Mouse (Mus musculus): Measurements from ENCODE around the gene 3100002H09Rik. TPM values are rescaled to one million over a fixed set of nuclear protein-coding genes. Genes with fewer than 3 reads are reported as not detected.

Gene 3100002H09Rik
- not detected in 2 replicates for polyA plus RNA-seq (2016; fragmentation: Nextera tagmentation; extraction: Ambion mirVana)

GRCm38 (mm10) chr4:124610703-124611102 is at the start of gene 3100002H09Rik:
3100002H09Rik (minus strand) TSS chr4:124610803.
- DNase-seq (ENCODE audit: low spot score): no peak
- H3K27me3 ChIP-seq (ENCODE audit: low read depth, poor library complexity, severe bottlenecking): peaks cover 52% of the 10 kb centered on the region
- no peak within 1 kb of the TSS for H3K4me3 ChIP-seq
- 80% methylated on average over 2 of the region's 2 CpGs for WGBS
- H3K36me3 ChIP-seq: no peaks in the 10 kb centered on the region
- H3K9me3 ChIP-seq (replicated peaks): no peaks in the 10 kb centered on the region
- peaks cover 23% of the 10 kb centered on the region for H3K4me1 ChIP-seq
- H3K27ac ChIP-seq: no peak within 1 kb of the TSS

- H3K27ac ChIP-seq: no peak overlapping the region
- under 1% methylated on average over 68 of the region's 68 CpGs for WGBS
Measured at GRCm38 (mm10) chr4:124659251-124660217, 48.9 kb upstream of the 3100002H09Rik start.

GRCm38 (mm10) chr4:124658412-124658851 is 47.8 kb upstream of the 3100002H09Rik start:
- DNase-seq (ENCODE audit: low spot score): peak; percentile 73
- H3K27ac ChIP-seq: no peak overlapping the region
- under 1% methylated on average over 39 of the region's 39 CpGs for WGBS
- H3K9me3 ChIP-seq (replicated peaks): no peaks in the 10 kb centered on the region
- H3K4me1 ChIP-seq: peaks cover 38% of the 10 kb centered on the region
- peak overlapping the region; percentile 76 for H3K4me3 ChIP-seq
- H3K27me3 ChIP-seq (ENCODE audit: low read depth, poor library complexity, severe bottlenecking): peaks cover 100% of the 10 kb centered on the region
- H3K36me3 ChIP-seq: no peaks in the 10 kb centered on the region

More at GRCm38 (mm10) chr4:124659251-124660217, 48.9 kb upstream of the 3100002H09Rik start:
- H3K4me3 ChIP-seq: peak overlapping the region; percentile 31
- peaks cover 37% of the 10 kb centered on the region for H3K4me1 ChIP-seq
- no peaks in the 10 kb centered on the region for H3K36me3 ChIP-seq
- H3K9me3 ChIP-seq (replicated peaks): no peaks in the 10 kb centered on the region
- DNase-seq (ENCODE audit: low spot score): peak; percentile 72
- H3K27me3 ChIP-seq (ENCODE audit: low read depth, poor library complexity, severe bottlenecking): peaks cover 100% of the 10 kb centered on the region

- Histone ChIP-seq H3K27ac (peak overlapping the region; percentile 71), H3K9me3 (replicated peaks) (no peaks in the 10 kb centered on the region)
- WGBS: under 1% methylated on average over 55 of the region's 61 CpGs
Measured at GRCm38 (mm10) chr4:124657781-124658180, 47.2 kb upstream of the 3100002H09Rik start.

GRCm38 (mm10) chr4:124656854-124657650 is 46.4 kb upstream of the 3100002H09Rik start:
- H3K9me3 ChIP-seq (replicated peaks): no peaks in the 10 kb centered on the region
- WGBS: 2% methylated on average over 90 of the region's 92 CpGs
- peak overlapping the region; percentile 71 for H3K27ac ChIP-seq
- peak; percentile 90 for DNase-seq (ENCODE audit: low spot score)
- peaks cover 51% of the 10 kb centered on the region for H3K4me1 ChIP-seq
- peaks cover 100% of the 10 kb centered on the region for H3K27me3 ChIP-seq (ENCODE audit: low read depth, poor library complexity, severe bottlenecking)
- peak overlapping the region; percentile 76 for H3K4me3 ChIP-seq
- no peaks in the 10 kb centered on the region for H3K36me3 ChIP-seq

More at GRCm38 (mm10) chr4:124657781-124658180, 47.2 kb upstream of the 3100002H09Rik start:
- Histone ChIP-seq H3K27me3 (ENCODE audit: low read depth, poor library complexity, severe bottlenecking) (peaks cover 100% of the 10 kb centered on the region), H3K4me1 (peaks cover 44% of the 10 kb centered on the region), H3K36me3 (no peaks in the 10 kb centered on the region), H3K4me3 (peak overlapping the region; percentile 76)
- DNase-seq (ENCODE audit: low spot score): peak; percentile 59

GRCm38 (mm10) chr4:124656518-124656853 is 45.9 kb upstream of the 3100002H09Rik start, which contains the start of gene Pou3f1:
Pou3f1 (plus strand) TSS chr4:124656807.
- no peak for DNase-seq (ENCODE audit: low spot score)
- peak within 1 kb of the TSS; percentile 71 for H3K27ac ChIP-seq

GRCm38 (mm10) chr4:124652886-124653285 is 42.3 kb upstream of the 3100002H09Rik start:
- peaks cover 32% of the 10 kb centered on the region for H3K4me1 ChIP-seq
- WGBS: 4% methylated on average over 9 of the region's 9 CpGs
- DNase-seq (ENCODE audit: low spot score): peak; percentile 59

More at GRCm38 (mm10) chr4:124656518-124656853, 45.9 kb upstream of the 3100002H09Rik start, which contains the start of gene Pou3f1:
- Histone ChIP-seq H3K9me3 (replicated peaks) (no peaks in the 10 kb centered on the region), H3K4me1 (peaks cover 52% of the 10 kb centered on the region), H3K36me3 (no peaks in the 10 kb centered on the region), H3K27me3 (ENCODE audit: low read depth, poor library complexity, severe bottlenecking) (peaks cover 100% of the 10 kb centered on the region), H3K4me3 (peak within 1 kb of the TSS; percentile 76)
- WGBS: 1% methylated on average over 15 of the region's 15 CpGs

GRCm38 (mm10) chr4:124647909-124648308 is 37.3 kb upstream of the 3100002H09Rik start:
- no peak for DNase-seq (ENCODE audit: low spot score)

More at GRCm38 (mm10) chr4:124652886-124653285, 42.3 kb upstream of the 3100002H09Rik start:
- no peak overlapping the region for H3K27ac ChIP-seq
- peaks cover 100% of the 10 kb centered on the region for H3K27me3 ChIP-seq (ENCODE audit: low read depth, poor library complexity, severe bottlenecking)
- no peaks in the 10 kb centered on the region for H3K36me3 ChIP-seq
- no peaks in the 10 kb centered on the region for H3K9me3 ChIP-seq (replicated peaks)
- H3K4me3 ChIP-seq: peak overlapping the region; percentile 15; the same call in 1 of the 2 replicates

GRCm38 (mm10) chr4:124646591-124646990 is 36.0 kb upstream of the 3100002H09Rik start:
- Histone ChIP-seq H3K36me3 (no peaks in the 10 kb centered on the region), H3K9me3 (replicated peaks) (no peaks in the 10 kb centered on the region), H3K27ac (peak overlapping the region; percentile 39; the same call in 1 of the 2 replicates), H3K4me3 (peak overlapping the region; percentile 24), H3K27me3 (ENCODE audit: low read depth, poor library complexity, severe bottlenecking) (peaks cover 87% of the 10 kb centered on the region), H3K4me1 (peaks cover 18% of the 10 kb centered on the region)
- DNase-seq (ENCODE audit: low spot score): peak; percentile 39
- 18% methylated on average over 8 of the region's 8 CpGs for WGBS

More at GRCm38 (mm10) chr4:124647909-124648308, 37.3 kb upstream of the 3100002H09Rik start:
- Histone ChIP-seq H3K4me1 (peaks cover 27% of the 10 kb centered on the region), H3K36me3 (no peaks in the 10 kb centered on the region), H3K27me3 (ENCODE audit: low read depth, poor library complexity, severe bottlenecking) (peaks cover 95% of the 10 kb centered on the region), H3K9me3 (replicated peaks) (no peaks in the 10 kb centered on the region), H3K27ac (no peak overlapping the region), H3K4me3 (no peak overlapping the region)
- 42% methylated on average over 5 of the region's 5 CpGs for WGBS

GRCm38 (mm10) chr4:124644974-124645433 is 34.4 kb upstream of the 3100002H09Rik start:
- H3K27me3 ChIP-seq (ENCODE audit: low read depth, poor library complexity, severe bottlenecking): peaks cover 87% of the 10 kb centered on the region
- no peak overlapping the region for H3K27ac ChIP-seq

GRCm38 (mm10) chr4:124643859-124644258 is 33.3 kb upstream of the 3100002H09Rik start:
- peaks cover 87% of the 10 kb centered on the region for H3K27me3 ChIP-seq (ENCODE audit: low read depth, poor library complexity, severe bottlenecking)
- WGBS: 95% methylated on average over 9 of the region's 9 CpGs

More at GRCm38 (mm10) chr4:124644974-124645433, 34.4 kb upstream of the 3100002H09Rik start:
- no peaks in the 10 kb centered on the region for H3K9me3 ChIP-seq (replicated peaks)
- H3K36me3 ChIP-seq: no peaks in the 10 kb centered on the region
- H3K4me3 ChIP-seq: no peak overlapping the region
- peaks cover 18% of the 10 kb centered on the region for H3K4me1 ChIP-seq
- no peak for DNase-seq (ENCODE audit: low spot score)
- WGBS: 13% methylated on average over 3 of the region's 3 CpGs

GRCm38 (mm10) chr4:124639715-124640114 is 29.1 kb upstream of the 3100002H09Rik start:
- WGBS: 24% methylated on average over 12 of the region's 12 CpGs

More at GRCm38 (mm10) chr4:124643859-124644258, 33.3 kb upstream of the 3100002H09Rik start:
- DNase-seq (ENCODE audit: low spot score): no peak
- Histone ChIP-seq H3K4me1 (peaks cover 18% of the 10 kb centered on the region), H3K4me3 (no peak overlapping the region), H3K9me3 (replicated peaks) (no peaks in the 10 kb centered on the region), H3K27ac (no peak overlapping the region), H3K36me3 (no peaks in the 10 kb centered on the region)

More at GRCm38 (mm10) chr4:124639715-124640114, 29.1 kb upstream of the 3100002H09Rik start:
- no peaks in the 10 kb centered on the region for H3K9me3 ChIP-seq (replicated peaks)
- no peak for DNase-seq (ENCODE audit: low spot score)
- no peaks in the 10 kb centered on the region for H3K4me1 ChIP-seq
- peaks cover 75% of the 10 kb centered on the region for H3K27me3 ChIP-seq (ENCODE audit: low read depth, poor library complexity, severe bottlenecking)
- H3K36me3 ChIP-seq: no peaks in the 10 kb centered on the region
- no peak overlapping the region for H3K4me3 ChIP-seq
- no peak overlapping the region for H3K27ac ChIP-seq
